Mouse (Mus musculus): ENCODE measurements around the gene Gm10837.
A peak's percentile ranks its signal among the peaks of the same experiment; 100 is the strongest.

The Gm10837 gene

GRCm38 (mm10) chr14:122464763-122465741 is 25.3 kb upstream of the Gm10837 start, which contains the start of gene Zic5:
Gene Zic5 (minus strand): TSS chr14:122465677.
- peak; percentile 84 to 88 for DNase-seq

- DNase-seq: peak in 1 of 2 experiments; percentile 30
Measured at GRCm38 (mm10) chr14:122465931-122466490, 24.4 kb upstream of the Gm10837 start.

GRCm38 (mm10) chr14:122466756-122467362 is 23.5 kb upstream of the Gm10837 start:
- peak in 1 of 2 experiments; percentile 18 for DNase-seq

- DNase-seq: peak; percentile 54 to 65
Measured at GRCm38 (mm10) chr14:122467926-122468841, 22.2 kb upstream of the Gm10837 start.

- peak; percentile 47 to 69 for DNase-seq
Measured at GRCm38 (mm10) chr14:122468971-122469755, 21.2 kb upstream of the Gm10837 start.

- peak; percentile 53 to 78 for DNase-seq
Measured at GRCm38 (mm10) chr14:122471449-122472085, 18.8 kb upstream of the Gm10837 start.

- peak; percentile 45 to 67 for DNase-seq
Measured at GRCm38 (mm10) chr14:122472161-122472560, 18.2 kb upstream of the Gm10837 start.

- DNase-seq: peak in 1 of 2 experiments; percentile 48
Measured at GRCm38 (mm10) chr14:122472647-122473046, 17.7 kb upstream of the Gm10837 start.

GRCm38 (mm10) chr14:122473211-122473751 is 17.1 kb upstream of the Gm10837 start:
- peak; percentile 45 to 61 for DNase-seq

GRCm38 (mm10) chr14:122474041-122474890 is 16.1 kb upstream of the Gm10837 start:
- DNase-seq: peak; percentile 88 to 93

GRCm38 (mm10) chr14:122474891-122475556 is 15.4 kb upstream of the Gm10837 start, which contains the start of gene Zic2:
Gene Zic2 (plus strand): TSS chr14:122475435.
- DNase-seq: peak; percentile 94 to 97

- no peak for DNase-seq
Measured at GRCm38 (mm10) chr14:122475557-122476040, 14.8 kb upstream of the Gm10837 start.

- DNase-seq: peak in 1 of 2 experiments; percentile 66
Measured at GRCm38 (mm10) chr14:122476041-122476821, 14.2 kb upstream of the Gm10837 start.

- DNase-seq: no peak
Measured at GRCm38 (mm10) chr14:122476822-122477215, 13.6 kb upstream of the Gm10837 start.

GRCm38 (mm10) chr14:122477261-122477671 is 13.1 kb upstream of the Gm10837 start:
- DNase-seq: peak in 1 of 2 experiments; percentile 51

- no peak for DNase-seq
Measured at GRCm38 (mm10) chr14:122477971-122478573, 12.3 kb upstream of the Gm10837 start.

GRCm38 (mm10) chr14:122478574-122479011 is 11.8 kb upstream of the Gm10837 start:
- peak; percentile 47 to 66 for DNase-seq

Measured in cerebellum, adult 18-20 months (tissue).